Mouse (Mus musculus) right cerebral cortex, postnatal 25 days (tissue): ENCODE measurements around the gene Sowahd.
A peak's percentile ranks its signal among the peaks of the same experiment; 100 is the strongest.
"Not testable (repeated sequence)": the region's sequence is repeated elsewhere in the genome, so short reads cannot be mapped to it uniquely, and the experiment has no call there.

Experiments
- DNase-seq: peaks from one replicate; pipeline ENCODE4 v3.0.0; 2022

Gene Sowahd

GRCm38 (mm10) chrX:37048066-37048889, at the start of gene Sowahd:
Sowahd (plus strand) TSS chrX:37048845.
- DNase-seq: no peak

DNA sequence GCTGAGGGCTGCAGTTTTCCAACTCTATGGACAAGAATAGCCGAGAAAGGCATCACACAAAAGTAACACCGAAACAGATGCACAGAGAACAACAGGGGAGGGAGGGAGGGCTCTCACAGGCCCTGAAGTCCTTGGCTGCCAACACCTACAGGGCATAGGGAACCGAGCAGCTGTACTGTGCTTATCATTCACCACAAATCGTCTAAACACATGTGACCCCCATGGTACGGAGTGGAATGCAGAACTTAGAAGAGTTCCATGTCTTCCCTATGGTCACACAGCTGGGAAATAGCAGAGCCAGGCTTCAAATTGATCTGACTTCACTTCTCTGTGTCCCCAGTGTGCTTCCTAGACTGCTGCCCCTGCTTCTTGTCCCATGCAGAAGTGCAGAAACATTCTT, 34.8 kb upstream of the Sowahd start:
- DNase-seq: no peak

GRCm38 (mm10) chrX:37018150-37018654, 30.4 kb upstream of the Sowahd start:
- DNase-seq: no peak

DNA sequence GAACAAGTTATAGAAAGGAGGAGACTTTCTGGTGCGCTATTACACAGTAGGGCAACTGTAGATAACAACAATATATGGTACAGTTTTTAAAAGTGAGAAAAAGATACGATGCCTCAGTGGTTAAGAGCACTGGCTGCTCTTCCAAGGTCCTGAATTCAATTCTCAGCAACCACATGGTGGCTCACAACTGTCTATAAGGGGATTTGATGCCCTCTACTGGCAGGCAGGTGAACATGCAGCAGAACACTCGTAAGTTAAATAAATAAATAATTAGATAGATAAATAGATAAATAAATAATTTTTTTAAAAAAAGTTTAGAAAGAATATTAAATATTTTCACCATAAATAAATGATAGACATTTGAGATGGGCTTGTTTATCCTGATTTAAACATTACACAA, 29.6 kb upstream of the Sowahd start:
- no peak for DNase-seq

DNA sequence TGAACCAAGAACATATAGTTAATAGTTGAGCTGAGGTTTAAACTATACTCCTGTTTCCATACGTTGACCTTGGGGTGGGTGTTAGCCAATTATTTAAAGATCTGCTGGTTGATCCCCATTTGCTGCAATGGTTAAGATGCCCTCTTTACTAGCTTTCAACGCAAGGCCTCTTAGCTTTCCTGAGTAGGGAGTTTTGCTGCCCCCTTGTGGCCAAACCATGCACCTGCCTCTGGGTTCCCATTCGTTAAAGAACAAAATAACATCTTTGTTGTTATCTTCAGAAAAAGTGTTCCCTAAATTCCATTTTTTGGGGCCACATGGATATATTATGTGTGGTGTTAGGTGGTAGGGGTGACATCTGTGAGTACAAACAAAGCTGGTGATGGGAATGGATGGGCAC, 26.0 kb upstream of the Sowahd start:
- peak; percentile 42 for DNase-seq

DNA sequence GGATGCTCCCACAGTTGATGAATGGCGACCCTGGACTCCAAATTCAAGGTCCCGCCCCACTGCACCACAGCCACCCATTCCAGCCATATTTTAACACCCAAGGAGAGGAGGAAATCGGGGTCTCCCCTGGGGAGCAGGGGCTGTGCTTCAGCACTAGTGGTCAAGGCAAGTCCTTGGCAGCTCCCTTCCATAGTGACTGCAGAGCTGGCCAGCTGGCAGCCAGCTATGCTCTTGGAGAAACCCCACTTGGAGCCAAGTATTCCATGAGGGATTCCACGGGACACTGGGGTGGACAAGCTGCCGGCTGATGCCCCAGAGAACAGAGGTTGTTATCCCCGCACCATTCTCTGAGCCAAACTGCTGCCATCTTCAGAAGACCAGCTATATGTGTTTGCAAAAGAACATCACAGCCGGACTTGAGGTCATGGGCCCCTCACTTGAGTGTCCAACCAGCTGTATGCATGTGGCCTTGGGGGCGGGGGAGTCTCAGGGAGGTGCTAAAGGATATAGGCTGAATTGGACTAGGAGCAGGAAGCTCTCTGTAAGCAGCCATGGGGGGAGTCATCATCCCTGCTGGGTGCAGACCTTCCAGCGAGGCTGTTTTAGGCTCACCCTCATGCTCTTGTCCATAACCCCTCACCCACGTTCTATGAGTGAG, 24.9 kb upstream of the Sowahd start:
- no peak for DNase-seq

DNA sequence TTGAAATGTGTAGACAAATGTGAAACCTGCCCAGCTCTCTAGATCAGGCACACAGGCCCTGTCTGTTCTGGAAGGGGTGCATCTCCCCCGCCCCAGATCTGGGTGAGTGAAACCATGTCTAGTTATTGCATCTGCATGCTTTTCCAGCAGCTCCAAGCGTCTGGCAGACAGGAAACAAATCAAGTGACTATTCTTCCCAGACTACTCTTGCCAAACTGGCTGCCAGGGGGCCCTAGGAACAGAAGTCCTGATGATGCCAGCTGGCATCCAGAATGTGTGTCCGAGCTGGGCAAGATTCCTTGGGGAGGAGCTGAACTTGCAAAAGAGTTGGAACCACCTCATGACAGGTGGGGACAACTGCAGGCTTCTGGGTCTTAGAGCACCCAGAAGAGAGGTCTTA, 20.3 kb upstream of the Sowahd start:
- no peak for DNase-seq

DNA sequence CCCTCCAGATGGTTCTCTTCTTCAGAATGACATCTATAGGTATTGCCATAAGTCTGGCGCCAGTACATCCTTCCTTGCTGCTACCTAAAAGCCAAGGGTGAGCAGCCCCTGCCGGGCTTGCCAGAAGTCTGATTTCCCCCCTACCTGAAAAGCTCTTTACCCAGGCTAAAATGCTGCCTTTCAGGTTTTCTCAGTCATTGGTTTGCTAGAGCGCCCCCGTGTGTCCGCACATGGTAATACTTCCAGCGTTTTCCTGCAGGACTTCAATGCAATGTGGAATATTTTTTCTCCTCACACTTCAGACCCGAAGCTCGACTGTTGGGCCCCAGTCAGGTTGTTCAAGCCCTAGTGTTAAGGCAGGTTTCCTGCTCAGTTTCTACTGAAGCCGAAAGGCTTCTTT, 5.9 kb upstream of the Sowahd start:
- DNase-seq: peak; percentile 43

DNA sequence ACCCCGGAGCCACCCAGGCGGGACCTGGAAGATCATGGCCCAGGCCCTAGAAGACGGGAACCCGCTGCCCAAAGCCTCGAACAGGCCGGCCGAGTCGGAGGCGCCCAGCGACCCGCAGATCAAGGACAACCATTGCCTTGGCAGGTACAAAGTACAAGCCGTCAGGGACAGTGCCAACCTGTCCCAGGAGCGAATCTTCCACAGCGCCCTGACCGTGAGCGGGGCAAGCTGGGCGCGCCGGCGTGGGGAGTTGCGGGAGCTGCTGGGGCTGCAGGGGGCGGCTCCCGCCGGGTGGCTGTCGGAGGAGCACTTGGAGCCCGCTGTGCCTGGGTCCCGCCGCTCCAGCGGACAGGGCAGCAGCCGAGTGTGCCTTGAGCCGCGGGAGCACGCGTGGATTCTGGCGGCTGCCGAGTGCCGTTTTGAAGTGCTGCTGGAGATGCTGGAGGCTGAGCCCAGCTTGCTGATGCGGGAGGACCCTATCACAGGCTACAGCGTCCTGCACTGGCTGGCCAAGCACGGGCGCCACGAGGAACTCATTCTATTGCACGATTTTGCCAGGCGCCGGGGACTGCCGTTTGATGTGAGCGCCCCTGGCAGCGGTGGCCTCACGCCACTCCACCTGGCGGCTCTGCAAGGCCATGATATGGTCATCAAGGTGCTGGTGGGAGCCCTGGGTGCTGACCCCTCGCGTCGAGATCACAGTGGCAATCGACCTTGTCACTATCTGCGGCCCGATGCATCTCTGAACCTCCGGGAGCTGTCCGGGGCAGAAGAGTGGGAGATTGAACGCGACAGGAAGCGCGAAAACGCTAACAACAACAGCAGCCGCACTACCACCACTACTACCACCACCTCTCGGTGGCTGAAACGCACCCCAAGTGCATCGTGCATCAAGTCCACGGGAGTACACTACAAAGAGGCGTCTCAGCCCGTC, 512 bp downstream of the Sowahd start:
- DNase-seq: peak; percentile 5

GRCm38 (mm10) chrX:37063902-37064301, 15.3 kb downstream of the Sowahd start:
- DNase-seq: no peak

GRCm38 (mm10) chrX:37067299-37067698, 18.7 kb downstream of the Sowahd start:
- DNase-seq: no peak

- DNase-seq: no peak
Observed at GRCm38 (mm10) chrX:37068766-37069165, 20.1 kb downstream of the Sowahd start.

DNA sequence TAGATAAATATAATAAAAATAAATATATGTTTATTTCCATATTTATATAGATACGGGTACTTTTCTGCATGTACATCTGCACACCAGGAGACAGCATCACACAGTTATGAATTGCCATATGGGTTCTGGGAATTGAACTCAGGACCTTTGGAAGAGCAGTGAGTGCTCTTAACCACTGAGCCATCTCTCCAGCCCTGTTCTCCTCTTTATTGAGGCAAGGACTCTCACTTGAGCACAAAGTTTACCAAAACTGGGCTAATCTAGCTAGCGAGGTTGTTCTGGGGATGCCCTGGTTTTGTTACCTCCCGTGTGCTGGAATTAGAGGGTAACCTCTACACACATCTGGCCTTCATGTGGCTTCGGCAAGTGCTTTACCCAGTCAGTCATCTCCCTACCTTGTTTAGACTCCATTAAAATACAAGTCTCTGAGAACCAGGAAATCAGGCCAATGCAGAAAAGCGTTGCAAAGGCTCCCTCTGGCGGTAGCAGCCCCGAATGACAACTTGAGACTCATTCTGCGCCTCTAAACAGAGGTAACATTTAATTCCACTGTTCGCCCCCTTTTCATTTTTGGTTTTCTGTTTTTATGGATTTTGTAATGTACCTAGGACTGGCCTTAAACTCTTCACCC, 25.7 kb downstream of the Sowahd start:
- peak; percentile 28 for DNase-seq

DNA sequence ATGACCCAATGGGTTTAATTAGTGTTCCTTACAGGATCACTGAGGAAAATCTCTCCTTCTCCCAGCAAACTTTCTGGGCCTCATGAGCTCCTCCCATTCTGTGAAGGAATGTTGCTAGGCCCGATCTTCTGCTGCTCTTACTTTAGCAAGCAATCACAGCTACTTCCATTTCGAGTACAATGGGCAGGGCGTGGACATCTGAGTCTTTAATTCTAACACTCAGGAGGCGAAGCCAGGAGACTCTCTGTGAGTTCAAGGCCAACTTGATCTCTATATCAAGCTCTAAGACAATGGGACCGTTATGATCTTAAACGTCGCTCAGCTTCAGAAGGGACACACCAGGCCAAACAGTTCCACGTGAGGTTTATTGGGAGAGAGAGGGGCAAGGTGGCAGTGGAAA, 28.0 kb downstream of the Sowahd start:
- no peak for DNase-seq

DNA sequence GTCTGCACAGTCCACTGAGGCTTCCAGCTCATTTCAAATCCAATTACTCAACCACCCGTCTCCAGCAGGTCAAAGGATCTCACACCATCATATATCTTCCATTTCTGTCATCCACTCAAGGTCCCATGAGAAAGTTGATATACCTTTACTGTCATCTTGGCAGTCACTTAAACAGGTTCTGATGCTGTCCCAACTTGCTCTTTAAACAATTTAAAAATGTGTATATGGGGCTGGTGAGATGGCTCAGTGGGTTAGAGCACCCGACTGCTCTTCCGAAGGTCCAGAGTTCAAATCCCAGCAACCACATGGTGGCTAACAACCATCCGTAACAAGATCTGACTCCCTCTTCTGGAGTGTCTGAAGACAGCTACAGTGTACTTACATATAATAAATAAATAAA, 31.7 kb downstream of the Sowahd start:
- DNase-seq: not testable (repeated sequence)

GRCm38 (mm10) chrX:37081194-37081593, 32.5 kb downstream of the Sowahd start:
- DNase-seq: no peak

DNA sequence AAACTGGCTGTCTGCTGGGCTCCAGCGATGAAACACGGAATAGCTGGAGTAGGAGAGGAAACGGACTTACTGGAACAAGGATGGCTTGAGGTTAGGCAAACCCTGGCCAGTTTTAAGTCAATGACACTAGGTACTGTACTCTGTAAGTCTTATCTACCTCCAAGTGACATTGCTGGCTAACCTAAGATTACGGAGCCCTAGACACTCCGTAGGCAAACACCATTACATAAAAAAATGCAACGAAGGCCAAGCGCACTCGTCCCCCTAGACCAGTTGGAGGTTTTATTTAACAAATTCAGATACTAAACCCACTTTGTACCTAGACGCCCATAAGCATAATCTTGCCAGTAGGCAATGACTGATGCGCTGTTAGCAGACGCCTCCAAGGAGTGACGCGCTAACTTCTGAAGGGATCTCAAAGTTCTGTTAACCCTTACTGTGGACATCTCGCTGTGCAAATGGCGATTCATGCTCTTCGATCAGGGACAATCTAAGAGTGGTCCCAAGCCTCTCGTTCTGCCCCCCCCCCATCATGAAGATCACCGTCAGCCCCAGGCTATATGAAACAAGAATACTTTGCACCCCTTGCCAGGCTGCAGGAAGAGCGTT, 35.8 kb downstream of the Sowahd start:
- DNase-seq: peak; percentile 16

- peak; percentile 84 for DNase-seq
Observed at GRCm38 (mm10) chrX:37084927-37085660, 36.4 kb downstream of the Sowahd start, which contains the start of gene Rpl39. Rpl39 (minus strand) TSS chrX:37085402.

GRCm38 (mm10) chrX:37085665-37086064, 37.0 kb downstream of the Sowahd start:
- DNase-seq: no peak

GRCm38 (mm10) chrX:37088778-37089177, 40.1 kb downstream of the Sowahd start:
- DNase-seq: no peak

- no peak for DNase-seq
Observed at GRCm38 (mm10) chrX:37091457-37091856, 42.8 kb downstream of the Sowahd start.
